Mouse (Mus musculus): ENCODE results near the gene Ints12.

DNA sequence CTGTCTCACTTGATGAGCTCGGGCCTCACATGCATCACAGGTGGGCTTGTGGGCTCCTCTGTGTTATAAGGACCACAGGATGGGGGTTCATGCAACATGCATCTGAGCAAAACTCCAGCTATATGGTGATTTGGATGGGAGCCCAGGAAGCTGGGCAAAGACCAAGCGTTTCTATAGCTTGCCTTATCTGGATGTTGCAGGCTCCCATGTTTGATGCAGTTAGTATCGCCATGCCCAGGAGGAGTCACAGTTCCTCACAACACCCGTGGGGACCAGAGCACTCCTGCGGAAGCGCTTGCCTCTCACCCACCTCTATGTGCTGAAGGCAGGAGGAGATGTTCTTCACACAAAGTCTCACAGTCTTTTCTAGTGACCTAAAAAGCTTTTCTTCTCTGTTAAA is 50.2 kb downstream of the Ints12 start:
- no peak for TF ChIP-seq POLR2A (IDR thresholded peaks at IDR 0.05; ENCODE audit: insufficient read depth, low read depth, low read length)
- no peak for TF ChIP-seq CTCF (IDR thresholded peaks at IDR 0.05; ENCODE audit: insufficient read depth, low read depth, low read length)

All from olfactory bulb, adult 2 months (tissue).